Mouse (Mus musculus): ENCODE measurements around the gene Cacng4.

The Cacng4 gene

GRCm38 (mm10) chr11:107773312-107773711 lies 21.0 kb downstream of the Cacng4 start:
- no peak for DNase-seq (ENCODE audit: low read depth, low spot score)

- no peak for DNase-seq (ENCODE audit: low read depth, low spot score)
These were observed 22.4 kb downstream of the Cacng4 start for GRCm38 (mm10) chr11:107772002-107772401.

- no peak for DNase-seq (ENCODE audit: low read depth, low spot score)
These were observed 26.0 kb downstream of the Cacng4 start for GRCm38 (mm10) chr11:107768361-107768760.

GRCm38 (mm10) chr11:107766932-107767331 lies 27.4 kb downstream of the Cacng4 start:
- DNase-seq (ENCODE audit: low read depth, low spot score) = no peak

- no peak for DNase-seq (ENCODE audit: low read depth, low spot score)
These were observed 31.5 kb downstream of the Cacng4 start for GRCm38 (mm10) chr11:107762688-107763460.

GRCm38 (mm10) chr11:107761790-107762500 lies 32.4 kb downstream of the Cacng4 start:
- no peak for DNase-seq (ENCODE audit: low read depth, low spot score)

GRCm38 (mm10) chr11:107760001-107760400 lies 34.4 kb downstream of the Cacng4 start:
- no peak for DNase-seq (ENCODE audit: low read depth, low spot score)

GRCm38 (mm10) chr11:107759516-107759915 lies 34.8 kb downstream of the Cacng4 start:
- DNase-seq (ENCODE audit: low read depth, low spot score) = no peak

- no peak for DNase-seq (ENCODE audit: low read depth, low spot score)
These were observed 45.2 kb downstream of the Cacng4 start for GRCm38 (mm10) chr11:107749114-107749513.

GRCm38 (mm10) chr11:107748243-107749035 lies 45.9 kb downstream of the Cacng4 start:
- no peak for DNase-seq (ENCODE audit: low read depth, low spot score)

- DNase-seq (ENCODE audit: low read depth, low spot score) = no peak
These were observed 51.3 kb downstream of the Cacng4 start for GRCm38 (mm10) chr11:107743100-107743499.

- DNase-seq (ENCODE audit: low read depth, low spot score) = no peak
These were observed 55.8 kb downstream of the Cacng4 start for GRCm38 (mm10) chr11:107738418-107739099.

GRCm38 (mm10) chr11:107737886-107738285 lies 56.5 kb downstream of the Cacng4 start:
- no peak for DNase-seq (ENCODE audit: low read depth, low spot score)

- DNase-seq (ENCODE audit: low read depth, low spot score) = no peak
These were observed 60.2 kb downstream of the Cacng4 start for GRCm38 (mm10) chr11:107734133-107734532.

GRCm38 (mm10) chr11:107731498-107731897 lies 62.9 kb downstream of the Cacng4 start:
- no peak for DNase-seq (ENCODE audit: low read depth, low spot score)

GRCm38 (mm10) chr11:107730940-107731339 lies 63.4 kb downstream of the Cacng4 start:
- DNase-seq (ENCODE audit: low read depth, low spot score) = no peak

GRCm38 (mm10) chr11:107729141-107729540 lies 65.2 kb downstream of the Cacng4 start:
- no peak for DNase-seq (ENCODE audit: low read depth, low spot score)

GRCm38 (mm10) chr11:107728073-107728863 lies 66.1 kb downstream of the Cacng4 start:
- DNase-seq (ENCODE audit: low read depth, low spot score) = no peak

- no peak for DNase-seq (ENCODE audit: low read depth, low spot score)
These were observed 69.8 kb downstream of the Cacng4 start for GRCm38 (mm10) chr11:107724603-107725002.

GRCm38 (mm10) chr11:107721057-107721456 lies 73.3 kb downstream of the Cacng4 start:
- DNase-seq (ENCODE audit: low read depth, low spot score) = no peak
